Mouse (Mus musculus) CD8-positive naive resting alpha-beta T cell, adult 2 months (primary cell): ENCODE data around the gene Zfp143.
"Not testable (repeated sequence)": the region's sequence is repeated elsewhere in the genome, so short reads cannot be mapped to it uniquely, and the experiment has no call there.

ENCODE experiments used
- DNase-seq, 2 experiments: peaks; one replicate each; pipeline ENCODE4 v3.0.0; 2022; ENCODE audit warnings: low read depth in 2 of 2, low spot score in 2 of 2

Gene Zfp143

GRCm38 (mm10) chr7:110132272-110132671 lies 71.3 kb downstream of the Zfp143 start:
- not testable (repeated sequence) for DNase-seq

DNA sequence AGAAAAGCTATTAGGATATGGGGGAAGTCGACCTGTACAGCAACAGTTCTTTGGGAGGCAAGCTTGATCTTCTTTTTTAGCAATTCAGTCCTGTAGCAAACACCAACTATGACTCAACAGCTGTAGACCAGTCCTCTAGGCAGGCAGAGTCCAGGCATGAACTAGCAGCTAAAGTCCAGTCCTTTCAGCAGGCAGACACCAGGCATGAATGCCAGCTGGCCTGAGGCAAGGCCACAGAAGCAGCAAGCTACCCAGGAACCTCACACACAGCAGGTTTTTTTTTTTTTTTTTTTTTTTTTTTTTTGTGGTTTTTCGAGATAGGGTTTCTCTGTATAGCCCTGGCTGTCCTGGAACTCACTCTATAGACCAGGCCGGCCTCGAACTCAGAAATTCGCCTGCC lies 73.0 kb downstream of the Zfp143 start:
- DNase-seq, result no peak

DNA sequence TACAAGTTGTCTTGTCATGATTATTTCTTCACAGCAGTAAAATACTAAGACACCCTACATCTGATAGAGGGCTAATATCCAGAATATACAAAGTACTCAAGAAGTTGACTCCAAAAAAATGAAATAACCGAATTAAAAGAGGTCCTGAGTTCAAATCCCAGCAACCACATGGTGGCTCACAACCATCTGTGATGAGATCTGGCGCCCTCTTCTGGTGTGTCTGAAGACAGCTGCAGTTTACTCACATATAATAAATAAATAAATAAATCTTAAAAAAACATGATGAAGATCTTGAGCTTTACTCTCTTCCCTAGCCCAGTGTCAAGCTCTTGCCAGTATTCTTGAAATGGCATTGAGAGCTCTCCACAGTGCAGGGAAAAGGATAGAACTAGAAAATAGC lies 77.5 kb downstream of the Zfp143 start:
- no peak for DNase-seq

GRCm38 (mm10) chr7:110143863-110144262 lies 82.8 kb downstream of the Zfp143 start:
- no peak for DNase-seq
